Mouse (Mus musculus) G1E (cell line): ENCODE measurements around the gene Insm1. TPM values are rescaled to one million over a fixed set of nuclear protein-coding genes. Genes with fewer than 3 reads are reported as not detected.

Source experiments
- ATAC-seq: 2 replicates; pipeline ENCODE4 v1.8.0; 2016; ENCODE audit warnings: mild to moderate bottlenecking; ENCODE audit not compliant: insufficient number of reproducible peaks, poor library complexity, low FRiP score, severe bottlenecking; ENCODE audit errors: extremely low read depth
- DNase-seq: peaks from one replicate; pipeline ENCODE4 v3.0.0; 2012; ENCODE audit warnings: low spot score
- H3K27me3 ChIP-seq: 2 replicates; pipeline ENCODE4 v1.6.1; 2012; ENCODE audit warnings: mild to moderate bottlenecking, low read length, inconsistent platforms; ENCODE audit not compliant: insufficient read depth
- H3K36me3 ChIP-seq: replicated peaks from 2 replicates; pipeline ENCODE3; 2012; ENCODE audit warnings: mild to moderate bottlenecking, inconsistent platforms
- H3K4me1 ChIP-seq: 2 replicates; pipeline ENCODE4 v1.6.1; 2012; ENCODE audit warnings: low read depth, low read length, inconsistent platforms, mixed read lengths; ENCODE audit not compliant: insufficient read depth
- H3K4me3 ChIP-seq: 2 replicates; pipeline ENCODE4 v1.5.1; 2012; ENCODE audit warnings: low read depth, mild to moderate bottlenecking, inconsistent platforms, low read length, moderate library complexity, mixed read lengths
- H3K9me3 ChIP-seq: replicated peaks from 2 replicates; pipeline ENCODE4 v1.6.1; 2012; ENCODE audit warnings: inconsistent platforms
- CTCF ChIP-seq: IDR thresholded peaks from 2 replicates; pipeline ENCODE4 v1.5.1; 2012; ENCODE audit warnings: low read depth, low read length, inconsistent platforms, mixed read lengths
- GATA1 ChIP-seq: IDR thresholded peaks from 2 replicates; pipeline ENCODE4 v1.6.1; 2012; ENCODE audit warnings: borderline replicate concordance, low read length, inconsistent platforms, mixed read lengths
- GATA2 ChIP-seq: IDR thresholded peaks from 2 replicates; pipeline ENCODE4 v1.6.1; 2012; ENCODE audit warnings: low read depth, low read length, inconsistent platforms, borderline replicate concordance
- POLR2AphosphoS5 ChIP-seq: IDR thresholded peaks from 2 replicates; pipeline ENCODE4 v1.6.1; 2012; ENCODE audit warnings: low read depth, low read length, inconsistent platforms; ENCODE audit not compliant: insufficient replicate concordance
- TAL1 ChIP-seq: conservative IDR thresholded peaks from 2 replicates; pipeline ENCODE4 v1.6.1; 2012; ENCODE audit warnings: low read depth, low read length, inconsistent platforms, mixed read lengths
- polyA plus RNA-seq: library from polyadenylated mRNA; stranded (reverse); fragments of >175 nt; gene quantifications from 2 replicates; pipeline ENCODE4 v1.2.3, GENCODE M21; 2012
- total RNA-seq, 2 experiments: library from RNA; stranded (forward) in 1 of 2; stranded (reverse) in 1 of 2; fragments of 200-1000 nt in 1 of 2; fragments of >200 nt in 1 of 2; fragmentation: Nextera tagmentation in 1 of 2; gene quantifications; 2 replicates each; pipeline ENCODE4 v1.2.3; 2014 to 2017

Insm1 gene
- total and polyA plus RNA-seq, 3 experiments = 0.05 TPM; not detected in 2

- no peak for DNase-seq
- Histone ChIP-seq H3K27me3 (no peaks in the 10 kb centered on the region), H3K4me1 (no peaks in the 10 kb centered on the region), H3K36me3 (no peaks in the 10 kb centered on the region), H3K4me3 (no peak overlapping the region), H3K9me3 (peaks cover 11% of the 10 kb centered on the region)
- ATAC-seq = no peak
- no peak for TF ChIP-seq POLR2AphosphoS5
- no peak for TF ChIP-seq CTCF
- no peak for TF ChIP-seq GATA2
- no peak for TF ChIP-seq TAL1
- no peak for TF ChIP-seq GATA1
These were observed 23.8 kb upstream of the Insm1 start for GRCm38 (mm10) chr2:146197947-146198346.

GRCm38 (mm10) chr2:146210968-146211367 is 10.8 kb upstream of the Insm1 start:
- Histone ChIP-seq H3K36me3 (no peaks in the 10 kb centered on the region), H3K27me3 (no peaks in the 10 kb centered on the region), H3K4me1 (no peaks in the 10 kb centered on the region), H3K9me3 (0 out of 2 replicates have a peak, but pooled peaks cover 2% of the 10 kb centered on the region), H3K4me3 (no peak overlapping the region)
- DNase-seq = no peak
- ATAC-seq = no peak
- TF ChIP-seq TAL1 = no peak
- no peak for TF ChIP-seq CTCF
- TF ChIP-seq POLR2AphosphoS5 = no peak
- TF ChIP-seq GATA1 = no peak
- no peak for TF ChIP-seq GATA2

- peak; percentile 26; the same call in 1 of the 2 replicates for ATAC-seq
- Histone ChIP-seq H3K36me3 (no peaks in the 10 kb centered on the region), H3K4me3 (no peak overlapping the region), H3K9me3 (peaks cover 21% of the 10 kb centered on the region), H3K4me1 (no peaks in the 10 kb centered on the region), H3K27me3 (no peaks in the 10 kb centered on the region)
- TF ChIP-seq GATA1 (no peak), CTCF (0 out of 2 replicates have a peak, but pooled peaks have one; percentile 12)
- peak; percentile 12 for DNase-seq
These were observed 7.0 kb upstream of the Insm1 start for GRCm38 (mm10) chr2:146214715-146215114.

GRCm38 (mm10) chr2:146216111-146217064 is 5.3 kb upstream of the Insm1 start:
- Histone ChIP-seq H3K9me3 (peaks cover 31% of the 10 kb centered on the region), H3K4me1 (no peaks in the 10 kb centered on the region), H3K27me3 (no peaks in the 10 kb centered on the region; the same call in 1 of the 2 replicates), H3K4me3 (no peak overlapping the region), H3K36me3 (no peaks in the 10 kb centered on the region)
- DNase-seq (no peak), ATAC-seq (no peak)
- no peak for TF ChIP-seq GATA2
- no peak for TF ChIP-seq CTCF
- TF ChIP-seq POLR2AphosphoS5 = no peak
- TF ChIP-seq TAL1 = no peak
- TF ChIP-seq GATA1 = no peak

- TF ChIP-seq POLR2AphosphoS5 (no peak), GATA1 (no peak), TAL1 (no peak), GATA2 (no peak), CTCF (no peak)
- Histone ChIP-seq H3K4me3 (no peak overlapping the region), H3K36me3 (no peaks in the 10 kb centered on the region), H3K27me3 (no peaks in the 10 kb centered on the region; the same call in 1 of the 2 replicates), H3K9me3 (peaks cover 41% of the 10 kb centered on the region), H3K4me1 (no peaks in the 10 kb centered on the region)
- DNase-seq (no peak), ATAC-seq (no peak)
These were observed 4.3 kb upstream of the Insm1 start for GRCm38 (mm10) chr2:146217227-146217980.

GRCm38 (mm10) chr2:146218161-146218691 is 3.5 kb upstream of the Insm1 start:
- no peak for TF ChIP-seq TAL1
- no peak for TF ChIP-seq POLR2AphosphoS5
- no peak for TF ChIP-seq GATA1
- no peak for TF ChIP-seq CTCF
- no peak for TF ChIP-seq GATA2
- H3K27me3 ChIP-seq = no peaks in the 10 kb centered on the region; the same call in 1 of the 2 replicates
- H3K4me1 ChIP-seq = no peaks in the 10 kb centered on the region
- ATAC-seq (no peak), DNase-seq (no peak)
- peaks cover 50% of the 10 kb centered on the region for H3K9me3 ChIP-seq
- H3K4me3 ChIP-seq = no peak overlapping the region
- no peaks in the 10 kb centered on the region for H3K36me3 ChIP-seq
